In the genomic region with DNA sequence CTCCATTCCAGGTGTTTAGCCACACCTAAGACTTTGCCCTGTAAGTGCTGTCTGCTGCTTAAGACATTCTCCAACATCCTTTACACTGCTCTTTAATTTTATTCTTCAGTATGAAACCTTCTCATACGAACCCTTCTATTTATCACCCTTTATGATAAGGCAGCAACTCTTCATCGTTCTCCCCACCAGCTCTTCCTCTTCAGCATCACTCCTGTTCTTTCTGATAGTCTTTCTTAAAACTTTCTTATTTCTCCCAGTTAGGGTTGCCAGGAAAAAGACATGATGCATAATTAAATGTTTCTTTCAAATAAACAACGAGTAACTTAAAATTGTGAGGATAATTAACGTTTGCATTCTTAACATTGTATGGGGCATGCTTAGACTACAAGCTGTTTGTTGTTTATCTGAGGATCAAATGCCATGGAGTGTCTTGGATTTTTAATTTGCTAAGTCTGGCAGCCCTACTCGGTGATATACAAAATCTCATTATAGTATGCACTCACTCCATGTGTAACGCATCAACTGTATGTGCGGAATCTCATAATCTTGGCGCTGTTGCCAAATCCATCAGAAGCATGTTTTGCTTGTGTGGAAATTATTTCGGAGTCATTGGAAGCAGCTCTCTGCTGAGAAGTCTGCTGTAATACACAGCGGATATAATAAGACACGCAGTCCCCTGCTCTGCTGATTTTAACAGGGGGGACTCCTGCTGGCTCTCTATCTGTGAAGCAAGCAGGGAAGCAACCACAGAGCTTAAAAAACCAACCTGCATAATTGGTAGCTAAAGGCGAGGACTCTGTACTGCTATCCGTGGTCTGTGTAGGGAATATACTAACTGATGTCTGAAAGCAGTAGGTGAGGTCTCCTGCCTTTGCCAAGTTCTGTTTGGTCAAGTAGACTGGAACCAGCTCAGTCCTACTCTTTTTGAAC, we compare ENCODE assay signal across 11 mouse cellular contexts.
DNase-seq lines count a peak whose midpoint lies in the region; ATAC-seq and TF ChIP-seq lines count a peak whose summit lies in the region.
"Had no signal": no experiment of that assay in that cellular context is flagged by ENCODE, and none has a peak within 500 bp of the region (broad histone marks: within the 10 kb centered on the region; RNA-seq: fewer than 3 reads in every experiment).

No protein-coding gene starts in this region.

- H3K27me3 ChIP-seq in forebrain, embryonic 16.5 days (replicated peaks; ENCODE audit: control insufficient read depth, insufficient read depth, low read length): no peaks in the 10 kb centered on the region
- H3K27me3 ChIP-seq: limb, embryonic 13.5 days; neural tube, embryonic 12.5 days had no signal

- peak; percentile 10 for DNase-seq in layer of hippocampus, adult 11-12 months (ENCODE audit: low spot score)
- no peak for DNase-seq in layer of hippocampus, postnatal 25 days (ENCODE audit: extremely low spot score in 1 of 2, low spot score in 1 of 2)
- DNase-seq in brain, adult 2 months (ENCODE audit: low read depth, low spot score): peak; percentile 63
- DNase-seq in brain, embryonic 14.5 days (ENCODE audit: low read depth): peak; percentile 90
- no peak for DNase-seq in B cell, adult 2 months
- no peak for DNase-seq in embryo, embryonic 9.5 days (ENCODE audit: extremely low spot score)
- DNase-seq: gastrocnemius, postnatal 14 days; kidney, postnatal 36 days had no signal

- H3K4me2 ChIP-seq in forebrain, embryonic 16.5 days (ENCODE audit: low read length): no peak overlapping the region
- H3K4me2 ChIP-seq: limb, embryonic 13.5 days; neural tube, embryonic 12.5 days had no signal

- no peak for TF ChIP-seq POLR2A in brain, embryonic 14.5 days (IDR thresholded peaks at IDR 0.05; ENCODE audit: borderline replicate concordance, extremely low read depth, insufficient read depth, insufficient read length, poor library complexity, severe bottlenecking)

- H3K4me1 ChIP-seq in forebrain, embryonic 16.5 days (replicated peaks; ENCODE audit: control insufficient read depth, insufficient read depth, low read length): peaks cover 9% of the 10 kb centered on the region
- H3K4me1 ChIP-seq: limb, embryonic 13.5 days; neural tube, embryonic 12.5 days had no signal

- H3K4me3 ChIP-seq in forebrain, embryonic 16.5 days (replicated peaks; ENCODE audit: low read length): no peak overlapping the region
- H3K4me3 ChIP-seq: limb, embryonic 13.5 days; neural tube, embryonic 12.5 days had no signal

- TF ChIP-seq CTCF in brain, embryonic 14.5 days (IDR thresholded peaks at IDR 0.05; ENCODE audit: borderline replicate concordance, extremely low read depth, insufficient read depth, insufficient read length): no peak

- H3K36me3 ChIP-seq in forebrain, embryonic 16.5 days (ENCODE audit: control insufficient read depth, insufficient read depth): no peaks in the 10 kb centered on the region
- H3K36me3 ChIP-seq: limb, embryonic 13.5 days; neural tube, embryonic 12.5 days had no signal

- 43% methylated on average over 13 of the region's 13 CpGs for whole genome bisulfite sequencing in forebrain, embryonic 16.5 days

- no peaks in the 10 kb centered on the region for H3K9me3 ChIP-seq in forebrain, embryonic 16.5 days (ENCODE audit: control insufficient read depth, low read length)
- H3K9me3 ChIP-seq: limb, embryonic 13.5 days; neural tube, embryonic 12.5 days had no signal

- H3K27ac ChIP-seq in forebrain, embryonic 16.5 days (ENCODE audit: low read length): peak overlapping the region; percentile 75
- H3K27ac ChIP-seq: limb, embryonic 13.5 days; neural tube, embryonic 12.5 days had no signal

- no peak overlapping the region for H3K9ac ChIP-seq in forebrain, embryonic 16.5 days (replicated peaks; ENCODE audit: low read depth, low read length)
- H3K9ac ChIP-seq: limb, embryonic 13.5 days; neural tube, embryonic 12.5 days had no signal

- ATAC-seq in forebrain, embryonic 16.5 days: peak; percentile 93

Comparison
In these comparisons a context has a peak if more than half of its experiments do, and no peak if none do; other contexts are left out.
1. DNase-seq: peak in layer of hippocampus, adult 11-12 months (single experiment), brain, adult 2 months (single experiment) and brain, embryonic 14.5 days (single experiment); none in layer of hippocampus, postnatal 25 days (0 of 2), B cell, adult 2 months (0 of 2) and embryo, embryonic 9.5 days (single experiment).